Mouse (Mus musculus) lung, adult 2 months (tissue): Measurements from ENCODE around the gene Phyhipl.

Experiments
- CTCF ChIP-seq: fragments of 200-500 bp; IDR thresholded peaks from 2 replicates; pipeline ENCODE4 v1.5.1; 2011; ENCODE audit warnings: mild to moderate bottlenecking, low read length, control low read depth; ENCODE audit not compliant: insufficient read depth
- POLR2A ChIP-seq: fragments of 200-500 bp; IDR thresholded peaks from 2 replicates; pipeline ENCODE4 v1.6.1; 2011; ENCODE audit warnings: low read depth, mild to moderate bottlenecking, control low read depth, low read length, borderline replicate concordance; ENCODE audit errors: extremely low read depth

- no peak for TF ChIP-seq POLR2A
- TF ChIP-seq CTCF: no peak
Observed at GRCm38 (mm10) chr10:70540456-70541195, 115.1 kb downstream of the Phyhipl start.
